Mouse (Mus musculus): ENCODE measurements around the gene Shisa2. TPM values are rescaled to one million over a fixed set of nuclear protein-coding genes. Genes with fewer than 3 reads are reported as not detected.
A peak's percentile ranks its signal among the peaks of the same experiment; 100 is the strongest.
"Not testable (repeated sequence)": the region's sequence is repeated elsewhere in the genome, so short reads cannot be mapped to it uniquely, and the experiment has no call there.

The Shisa2 gene
- 1 to 10 TPM in 1 of 2 experiments, under 1 TPM in 1; 0.59 to 1.4 TPM for total RNA-seq (2021)
- long read RNA-seq, experiment 1, partial matches to known transcripts: 0 of 2 reads
- long read RNA-seq, experiment 1, other reads (novel, unspliced or antisense): 0 of 2 reads
- long read RNA-seq, experiment 2, partial matches to known transcripts: 0 of 2 reads
- long read RNA-seq, experiment 2, other reads (novel, unspliced or antisense): 0 of 2 reads

DNA sequence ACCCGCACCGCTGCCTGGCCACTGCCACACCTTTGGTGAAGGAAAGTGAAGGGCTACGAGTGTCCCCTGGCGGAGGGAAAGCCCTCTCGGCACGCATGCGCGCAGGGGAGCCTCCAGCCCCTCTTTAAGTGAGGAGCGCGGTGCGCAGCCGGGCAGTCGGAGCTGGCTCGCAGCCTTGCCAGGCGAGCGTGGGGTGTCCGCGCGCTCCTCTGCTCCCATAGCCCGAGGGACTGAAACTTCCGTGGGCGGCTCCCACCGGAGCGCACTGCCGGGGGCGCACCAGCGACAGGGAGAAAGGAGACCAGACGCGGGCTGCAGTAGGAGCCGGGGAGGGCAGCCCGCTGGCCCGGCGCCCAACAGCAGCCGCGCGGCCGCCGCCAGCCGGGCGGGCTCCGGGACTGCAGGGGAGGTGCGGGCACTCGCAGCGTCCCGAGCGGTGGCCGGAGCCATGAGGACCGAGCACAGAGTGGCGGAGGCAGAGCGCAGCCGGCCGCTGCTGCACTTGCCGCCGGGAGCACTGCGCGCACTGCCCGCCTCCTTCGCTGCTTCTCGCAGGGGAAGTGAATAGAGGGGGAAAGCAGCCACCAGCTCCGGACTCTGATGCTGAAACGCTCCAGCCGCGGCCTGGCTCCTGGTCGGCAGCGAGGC, at the start of gene Shisa2:
Gene Shisa2, plus strand, starts transcription at position 151 of the 648 bp plus-strand sequence.
- peak; percentile 76 to 78 for DNase-seq
- intact Hi-C loops (cut with DNase I): loop anchor here (5.0 kb wide), 1 partner anchor 317 kb away; no protein-coding TSS in a partner anchor

DNA sequence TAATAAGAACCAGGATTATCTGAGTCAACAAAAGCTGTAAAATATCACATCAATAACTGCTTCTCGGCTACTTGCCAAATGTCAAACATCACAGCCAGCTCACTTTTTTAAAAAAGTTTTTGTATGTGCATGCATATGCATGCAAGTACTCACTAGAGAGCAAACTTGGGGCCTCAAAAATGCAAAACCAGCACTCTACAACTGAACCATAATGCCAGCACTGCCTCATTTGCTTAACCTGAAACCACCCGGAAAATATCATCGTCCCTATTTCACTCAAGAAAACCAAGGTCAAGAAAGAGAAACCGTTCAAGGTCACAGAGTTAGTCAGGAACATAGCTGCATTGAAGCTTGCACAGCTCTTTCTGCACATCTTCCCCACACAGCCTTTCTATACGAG, 48.7 kb upstream of the Shisa2 start:
- DNase-seq: no peak
- intact Hi-C loops (cut with DNase I): no loop called here

- peak in 1 of 2 experiments; percentile 34 for DNase-seq
- intact Hi-C loops (cut with DNase I): no loop called here
These were observed 34.5 kb upstream of the Shisa2 start for GRCm38 (mm10) chr14:59590614-59591013.

- DNase-seq: no peak
- intact Hi-C loops (cut with DNase I): no loop called here
These were observed 33.2 kb upstream of the Shisa2 start for GRCm38 (mm10) chr14:59591901-59592300.

- intact Hi-C loops (cut with DNase I): no loop called here
These were observed 32.5 kb upstream of the Shisa2 start for GRCm38 (mm10) chr14:59592593-59592992.

GRCm38 (mm10) chr14:59594988-59595387, 30.1 kb upstream of the Shisa2 start:
- no peak for DNase-seq
- intact Hi-C loops (cut with DNase I): no loop called here

More at GRCm38 (mm10) chr14:59592593-59592992, 32.5 kb upstream of the Shisa2 start:
- no peak for DNase-seq

GRCm38 (mm10) chr14:59597398-59598259, 27.5 kb upstream of the Shisa2 start, which contains the start of gene Cdadc1:
Gene Cdadc1 (minus strand): TSS chr14:59597959.
- peak; percentile 94 to 99 for DNase-seq
- intact Hi-C loops (cut with DNase I): no loop called here

DNA sequence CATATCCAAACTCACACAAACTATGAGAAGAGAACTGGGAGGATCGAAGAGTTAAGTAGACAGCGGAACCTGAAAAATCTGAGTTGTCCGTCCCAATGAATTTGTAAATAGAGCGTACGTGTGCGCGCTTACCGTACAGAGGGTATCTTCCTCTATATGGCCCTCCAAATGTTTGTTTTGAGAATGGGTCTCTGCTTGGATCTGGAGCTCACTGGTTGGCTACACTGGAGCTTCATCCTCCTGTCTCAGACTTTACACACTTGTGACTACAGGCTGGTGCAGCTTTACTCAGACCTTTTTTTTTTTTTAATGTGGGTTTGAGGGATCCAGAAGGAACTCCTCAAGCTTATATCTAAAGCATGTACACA, 26.9 kb upstream of the Shisa2 start:
- DNase-seq: no peak
- intact Hi-C loops (cut with DNase I): no loop called here

GRCm38 (mm10) chr14:59604002-59604645, 21.0 kb upstream of the Shisa2 start:
- intact Hi-C loops (cut with DNase I): loop anchor here (10.0 kb wide), 1 partner anchor 1091 kb away; no protein-coding TSS in a partner anchor

GRCm38 (mm10) chr14:59605671-59606353, 19.3 kb upstream of the Shisa2 start:
- DNase-seq: peak; percentile 65 to 81
- intact Hi-C loops (cut with DNase I): loop anchor here (1.0 to 10.0 kb wide), 2 partner anchors 410 to 1089 kb away; no protein-coding TSS in a partner anchor

More at GRCm38 (mm10) chr14:59604002-59604645, 21.0 kb upstream of the Shisa2 start:
- DNase-seq: peak; percentile 21 to 36

GRCm38 (mm10) chr14:59607021-59607420, 18.1 kb upstream of the Shisa2 start:
- intact Hi-C loops (cut with DNase I): loop anchor here (10.0 kb wide), 1 partner anchor 1088 kb away; no protein-coding TSS in a partner anchor
- no peak for DNase-seq

- intact Hi-C loops (cut with DNase I): loop anchor here (2.0 kb wide), 1 partner anchor 330 kb away; no protein-coding TSS in a partner anchor
- DNase-seq: peak; percentile 69 to 82
These were observed 12.0 kb upstream of the Shisa2 start for GRCm38 (mm10) chr14:59612920-59613625.

DNA sequence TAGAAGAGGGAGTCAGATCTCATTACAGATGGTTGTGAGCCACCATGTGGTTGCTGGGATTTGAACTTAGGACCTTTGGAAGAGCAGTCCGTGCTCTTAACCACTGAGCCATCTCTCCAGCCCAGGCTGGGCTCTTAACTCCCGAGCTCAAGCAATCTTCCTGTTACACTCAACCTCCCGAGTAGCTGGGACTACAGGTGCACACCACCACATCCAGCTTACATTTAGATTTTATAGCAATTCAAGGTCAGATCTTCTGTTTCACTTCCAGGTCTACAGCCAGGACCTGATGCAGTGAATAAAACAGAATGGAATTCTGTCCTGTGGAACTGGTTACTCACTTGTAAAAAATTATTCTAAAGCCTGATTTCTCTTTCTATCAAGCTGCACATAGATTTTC, 11.0 kb upstream of the Shisa2 start:
- intact Hi-C loops (cut with DNase I); DNase-seq: not testable (repeated sequence)

GRCm38 (mm10) chr14:59616802-59617201, 8.3 kb upstream of the Shisa2 start:
- DNase-seq: no peak
- intact Hi-C loops (cut with DNase I): no loop called here

GRCm38 (mm10) chr14:59624326-59624885, 702 bp upstream of the Shisa2 start:
- DNase-seq: no peak
- intact Hi-C loops (cut with DNase I): no loop called here

DNA sequence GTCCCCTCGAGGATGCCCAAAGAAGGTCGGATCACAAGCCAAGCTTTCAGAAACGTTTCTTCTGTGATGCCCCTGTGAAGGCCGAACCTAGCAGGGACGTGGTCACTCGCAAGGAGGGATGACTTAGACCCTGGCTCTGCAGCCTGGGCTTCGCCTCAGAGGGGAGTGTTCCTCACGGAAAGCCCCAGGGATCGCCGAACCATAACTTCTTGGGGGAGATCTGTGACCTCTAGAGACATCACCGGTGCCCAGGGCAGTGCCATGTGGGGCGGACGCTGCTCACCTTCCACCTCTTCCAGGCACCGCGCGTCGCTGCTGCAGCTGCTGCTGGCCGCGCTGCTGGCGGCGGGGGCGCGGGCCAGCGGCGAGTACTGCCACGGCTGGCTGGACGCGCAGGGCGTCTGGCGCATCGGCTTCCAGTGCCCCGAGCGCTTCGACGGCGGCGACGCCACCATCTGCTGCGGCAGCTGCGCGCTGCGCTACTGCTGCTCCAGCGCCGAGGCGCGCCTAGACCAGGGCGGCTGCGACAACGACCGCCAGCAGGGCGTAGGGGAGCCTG, 777 bp downstream of the Shisa2 start:
- intact Hi-C loops (cut with DNase I): loop anchor here (5.0 kb wide), 1 partner anchor 316 kb away; no protein-coding TSS in a partner anchor
- DNase-seq: peak; percentile 40 to 41

DNA sequence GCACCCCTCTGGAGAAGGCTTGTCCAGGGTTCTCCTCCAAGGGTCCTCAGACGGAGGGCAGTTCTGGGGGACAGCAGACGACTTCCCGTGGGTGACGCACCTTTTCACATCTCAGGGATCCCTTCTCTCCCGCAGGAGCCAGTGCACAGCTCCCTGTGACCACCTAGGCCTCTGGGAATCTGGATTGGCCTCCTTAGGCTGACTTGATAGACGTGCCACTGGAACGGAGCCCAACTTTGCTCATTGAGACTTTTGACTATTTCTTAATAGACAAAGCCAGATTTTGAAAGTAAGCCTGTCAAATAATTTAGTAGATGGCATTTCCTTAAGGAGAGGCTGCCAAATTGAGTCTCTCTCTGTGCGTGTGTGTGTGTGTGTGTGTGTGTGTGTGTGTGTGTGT, 1.6 kb downstream of the Shisa2 start:
- intact Hi-C loops (cut with DNase I): loop anchor here (5.0 kb wide), 1 partner anchor 316 kb away; no protein-coding TSS in a partner anchor
- no peak for DNase-seq

DNA sequence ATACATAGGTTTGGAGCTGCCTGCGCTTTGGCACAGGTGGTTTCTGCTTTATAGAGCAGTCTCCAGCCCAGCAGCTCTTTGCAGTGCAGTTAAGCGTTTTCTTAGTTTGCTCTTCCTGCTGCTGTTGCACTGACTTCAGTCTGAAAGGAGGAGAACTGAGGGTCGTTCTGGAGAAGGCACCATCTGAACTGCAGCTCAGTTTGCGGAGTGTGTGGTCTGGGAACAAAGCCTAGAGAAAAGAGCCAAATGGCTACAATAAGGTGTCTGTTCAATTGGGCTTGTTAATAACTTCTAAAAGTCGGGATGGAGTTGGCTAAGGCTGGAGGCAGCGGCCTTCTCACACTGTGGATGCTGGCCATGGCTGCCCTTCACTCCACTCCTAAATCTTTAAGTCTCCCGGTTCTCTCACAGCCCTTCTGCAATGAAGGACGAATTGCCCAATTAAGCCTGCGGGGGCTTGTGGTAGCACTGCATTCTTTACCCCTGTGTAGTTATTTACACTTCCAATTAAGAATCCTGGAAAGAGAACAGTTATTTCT, 2.1 kb downstream of the Shisa2 start:
- intact Hi-C loops (cut with DNase I): loop anchor here (5.0 kb wide), 1 partner anchor 315 kb away; no protein-coding TSS in a partner anchor
- DNase-seq: no peak

Measured in heart, postnatal 14 days (tissue).